Mouse (Mus musculus) 3134 (cell line): ENCODE measurements at regions not wholly inside any gene's neighbourhood (a gene's known extent, or its start where the extent isn't known, plus 50 kb on each side); places are given as distances from the start of the nearest gene placed in this dataset.

Experiments
- DNase-seq: peaks from one replicate; pipeline ENCODE4 v3.0.0-alpha.2; 2011; ENCODE audit warnings: low spot score; ENCODE audit not compliant: insufficient read length; ENCODE audit errors: extremely low read depth

GRCm38 (mm10) chr4:106859476-106859875 lies 51.0 kb upstream of the Ssbp3 start:
- peak; percentile 74 for DNase-seq

DNA sequence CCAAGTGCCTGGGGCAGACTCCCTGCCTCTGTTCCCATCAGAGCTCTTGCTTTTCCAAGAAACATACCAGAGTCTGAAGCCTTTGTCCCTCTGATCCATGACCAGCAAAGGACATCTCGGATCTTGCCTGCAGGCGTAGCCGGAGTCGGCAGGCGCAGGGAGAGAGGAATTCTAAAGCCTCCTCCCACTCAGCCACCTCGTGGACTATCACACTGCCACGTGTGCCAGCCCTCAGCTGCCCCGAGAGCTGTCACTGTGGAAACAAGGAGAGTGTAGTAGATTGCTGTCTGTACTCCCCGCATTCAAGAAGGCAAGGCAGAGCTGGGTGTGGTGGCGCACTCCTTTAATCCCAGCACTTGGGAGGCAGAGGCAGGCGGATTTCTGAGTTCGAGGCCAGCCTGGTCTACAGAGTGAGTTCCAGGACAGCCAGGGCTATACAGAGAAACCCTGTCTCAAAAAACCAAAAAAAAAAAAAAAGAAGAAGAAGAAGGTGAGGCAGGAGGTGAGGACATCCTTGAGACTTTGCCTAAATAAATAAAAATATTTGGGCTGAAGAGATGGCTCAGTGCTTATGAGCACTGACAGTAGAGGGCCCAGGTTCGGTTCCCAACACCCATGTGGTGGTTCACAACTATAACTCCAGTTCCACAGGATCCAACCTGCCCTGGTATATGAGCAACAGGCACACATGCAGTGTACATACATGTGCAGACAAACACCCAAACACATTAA lies 52.0 kb upstream of the Ssbp3 start:
- DNase-seq, result peak; percentile 46

DNA sequence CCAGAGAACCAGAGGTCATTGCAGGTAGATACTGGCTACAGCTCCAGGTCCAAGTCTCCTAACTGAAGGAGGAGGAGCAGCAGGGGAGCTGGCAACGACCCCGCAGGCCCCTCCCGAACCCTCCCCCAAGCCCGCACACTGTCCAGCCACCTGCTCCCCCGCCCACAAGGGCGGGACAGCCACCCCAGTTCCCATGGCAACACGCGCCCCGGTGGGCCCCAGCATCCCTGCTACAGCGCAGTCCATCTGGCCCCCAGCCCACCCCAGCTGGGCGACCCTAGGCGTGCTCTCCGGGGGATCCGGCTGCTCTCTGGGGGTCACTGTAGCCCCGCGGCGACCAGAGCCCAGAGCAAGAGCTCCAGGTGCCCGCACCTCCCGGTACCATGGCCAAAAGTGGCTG lies 51.0 kb upstream of the Acot11 start:
- no peak for DNase-seq

DNA sequence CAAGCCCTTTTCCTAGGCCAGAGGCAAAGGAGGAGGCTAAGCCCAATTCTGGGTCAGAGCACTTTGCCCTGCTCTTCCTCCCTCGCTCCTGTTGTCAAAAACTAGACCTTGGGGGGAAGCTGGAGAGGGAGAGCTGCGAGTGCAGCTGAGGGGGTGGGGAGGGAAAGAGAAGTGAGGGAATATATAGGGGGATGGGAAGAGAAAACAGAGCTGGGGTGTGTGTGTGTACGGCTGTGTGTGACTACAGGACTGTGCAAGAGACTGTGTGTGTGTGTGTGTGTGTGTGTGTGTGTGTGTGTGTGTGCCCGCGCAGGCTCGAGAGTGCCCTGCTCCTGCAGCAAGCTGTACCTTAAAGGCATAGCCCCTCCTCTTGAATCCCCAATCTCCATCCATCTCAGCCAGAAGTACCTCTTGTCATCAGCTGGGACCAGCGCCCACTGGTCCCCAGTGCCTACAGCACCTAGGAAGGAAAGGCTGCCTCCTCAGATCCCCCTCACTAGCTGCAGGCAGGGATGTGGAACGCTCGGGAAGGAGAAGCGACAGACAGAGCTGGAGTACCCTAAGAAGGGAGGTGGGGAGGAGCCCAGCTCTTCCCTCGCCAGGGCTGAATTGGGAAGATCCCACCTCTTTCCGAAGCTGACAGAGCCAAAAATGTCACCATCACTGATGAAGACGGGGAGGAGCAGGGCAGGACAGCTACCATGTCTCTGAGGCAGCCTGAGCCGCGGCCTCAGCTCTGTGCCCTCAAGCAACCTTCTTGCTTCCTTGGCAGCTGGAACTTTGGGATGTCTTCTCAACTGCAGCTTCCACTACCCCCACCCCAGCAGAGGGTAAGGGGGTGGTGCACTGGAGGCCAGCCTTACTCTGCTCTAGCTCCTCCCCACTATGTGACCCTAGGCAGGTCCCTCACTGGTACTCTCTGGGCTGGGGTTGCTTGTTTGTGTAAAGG lies 49.8 kb upstream of the Acot11 start:
- no peak for DNase-seq
